Mouse (Mus musculus) hindbrain, embryonic 16.5 days (tissue): ENCODE measurements at regions not wholly inside any gene's neighbourhood (a gene's known extent, or its start where the extent isn't known, plus 50 kb on each side); places are given as distances from the start of the nearest gene placed in this dataset.

Source experiments
- ATAC-seq: fragments of 200-750 bp; cut with Nextera tagmentation; 2 replicates; pipeline ENCODE4 v1.8.0; 2017; ENCODE audit warnings: moderate TSS enrichment, moderate library complexity
- H3K27ac ChIP-seq: fragments of 300-500 bp; sonication (generic); 2 replicates; pipeline ENCODE4 v1.5.1; 2014; ENCODE audit warnings: low read depth, mild to moderate bottlenecking, control low read depth, low read length, moderate library complexity
- H3K27me3 ChIP-seq: fragments of 300-500 bp; sonication (generic); replicated peaks from 2 replicates; pipeline ENCODE4 v1.6.1; 2014; ENCODE audit warnings: low read length; ENCODE audit not compliant: control insufficient read depth, insufficient read depth
- H3K36me3 ChIP-seq: fragments of 300-500 bp; sonication (generic); 2 replicates; pipeline ENCODE4 v1.6.1; 2014; ENCODE audit warnings: mild to moderate bottlenecking, low read length, moderate library complexity, mixed read lengths; ENCODE audit not compliant: control insufficient read depth, insufficient read depth
- H3K4me1 ChIP-seq: fragments of 300-500 bp; sonication (generic); 2 replicates; pipeline ENCODE4 v1.6.1; 2014; ENCODE audit warnings: low read depth, low read length; ENCODE audit not compliant: control insufficient read depth, insufficient read depth
- H3K4me2 ChIP-seq: fragments of 300-500 bp; sonication (generic); 2 replicates; pipeline ENCODE4 v1.6.1; 2014; ENCODE audit warnings: mild to moderate bottlenecking, low read length, control low read depth, moderate library complexity
- H3K4me3 ChIP-seq: fragments of 300-500 bp; sonication (generic); 2 replicates; pipeline ENCODE4 v1.5.1; 2014; ENCODE audit warnings: mild to moderate bottlenecking, low read length, control low read depth, moderate library complexity
- H3K9ac ChIP-seq: fragments of 300-500 bp; sonication (generic); 2 replicates; pipeline ENCODE4 v1.6.1; 2014; ENCODE audit warnings: low read depth, mild to moderate bottlenecking, control low read depth, low read length, moderate library complexity
- H3K9me3 ChIP-seq: fragments of 300-500 bp; sonication (generic); 2 replicates; pipeline ENCODE4 v1.6.1; 2014; ENCODE audit warnings: mild to moderate bottlenecking, low read length, moderate library complexity; ENCODE audit not compliant: control insufficient read depth
- WGBS: fragments of 180-500 bp; shearing (Covaris S2); extraction: QIAGEN DNeasy Blood & Tissue Kit; methylation state at CpG from one replicate; pipeline ENCODE4 v1.1.7; 2014; 5-methylcytosine and 5-hydroxymethylcytosine counted together

- 86% methylated on average over 1 of the region's 1 CpGs for WGBS
- no peaks in the 10 kb centered on the region for H3K9me3 ChIP-seq
- H3K27me3 ChIP-seq: no peaks in the 10 kb centered on the region
- H3K9ac ChIP-seq: no peak overlapping the region
- H3K36me3 ChIP-seq: no peaks in the 10 kb centered on the region
- H3K27ac ChIP-seq: no peak overlapping the region
- no peak for ATAC-seq
- H3K4me2 ChIP-seq: no peak overlapping the region
- H3K4me1 ChIP-seq: no peaks in the 10 kb centered on the region
- H3K4me3 ChIP-seq: no peak overlapping the region
Observed at GRCm38 (mm10) chr4:47933526-47933925, 111.4 kb upstream of the Nr4a3 start.

DNA sequence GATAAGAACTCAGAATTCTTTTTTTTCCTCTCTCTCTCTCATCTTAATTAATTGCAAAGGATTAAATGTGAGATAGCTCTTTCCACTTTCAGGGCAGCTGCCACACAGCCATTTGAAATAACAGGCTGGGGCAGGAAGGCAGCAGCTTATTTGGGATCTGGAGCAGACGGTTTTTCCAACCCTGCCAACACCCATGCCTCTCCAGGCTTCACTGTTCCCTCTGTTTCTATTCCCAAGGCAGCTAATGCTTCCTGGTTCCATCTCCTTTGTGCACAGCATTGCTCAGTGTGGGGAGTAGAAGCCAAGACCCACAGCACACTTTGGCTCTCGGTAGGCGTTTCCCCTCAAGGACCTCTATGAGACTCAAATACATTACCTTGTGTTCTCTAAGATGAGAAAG is 109.4 kb upstream of the Nr4a3 start:
- H3K9ac ChIP-seq: no peak overlapping the region

DNA sequence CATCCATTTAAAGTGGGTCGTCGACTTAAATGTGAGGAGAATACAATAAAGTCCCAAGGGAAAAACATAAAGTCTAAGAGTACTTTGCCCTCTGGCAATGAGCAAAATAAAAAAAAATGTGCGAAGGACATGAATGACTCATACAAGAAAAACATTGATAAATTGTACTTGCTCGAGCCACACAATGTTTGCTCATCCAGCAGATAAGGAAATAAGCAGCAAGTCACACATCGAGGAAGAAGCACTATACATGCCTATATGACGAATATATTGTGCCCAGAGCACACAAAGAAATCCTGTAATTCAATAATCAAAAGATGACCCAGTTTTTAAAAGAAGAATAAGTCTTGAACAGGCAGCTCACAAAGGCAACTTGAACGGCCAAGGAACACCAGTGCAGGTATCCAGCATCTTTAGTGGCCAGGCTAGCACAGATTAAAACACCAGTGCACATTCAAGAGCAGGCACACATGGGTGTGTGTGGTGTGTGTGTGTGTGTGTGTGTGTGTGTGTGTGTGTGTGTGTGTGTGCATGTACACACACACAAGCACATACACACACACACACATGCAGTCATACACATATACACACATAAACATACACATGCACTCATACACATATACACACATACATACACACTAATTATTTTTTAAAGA is 108.4 kb upstream of the Nr4a3 start:
- H3K4me3 ChIP-seq: no peak overlapping the region
- H3K9ac ChIP-seq: no peak overlapping the region
- WGBS: 84% methylated on average over 7 of the region's 7 CpGs
- no peaks in the 10 kb centered on the region for H3K9me3 ChIP-seq
- no peaks in the 10 kb centered on the region for H3K27me3 ChIP-seq
- no peaks in the 10 kb centered on the region for H3K4me1 ChIP-seq
- no peak overlapping the region for H3K27ac ChIP-seq
- ATAC-seq: no peak
- no peak overlapping the region for H3K4me2 ChIP-seq
- no peaks in the 10 kb centered on the region for H3K36me3 ChIP-seq

More for the DNA sequence above, 109.4 kb upstream of the Nr4a3 start:
- Histone ChIP-seq H3K27ac (no peak overlapping the region), H3K4me3 (no peak overlapping the region), H3K4me2 (no peak overlapping the region), H3K36me3 (no peaks in the 10 kb centered on the region), H3K27me3 (no peaks in the 10 kb centered on the region), H3K9me3 (no peaks in the 10 kb centered on the region), H3K4me1 (no peaks in the 10 kb centered on the region)
- WGBS: 87% methylated on average over 3 of the region's 3 CpGs
- ATAC-seq: no peak

GRCm38 (mm10) chr4:47947869-47948573 is 96.9 kb upstream of the Nr4a3 start:
- no peaks in the 10 kb centered on the region for H3K9me3 ChIP-seq
- no peak overlapping the region for H3K27ac ChIP-seq
- peak overlapping the region; percentile 33 for H3K4me2 ChIP-seq
- peak overlapping the region; percentile 27; the same call in 1 of the 2 replicates for H3K9ac ChIP-seq
- no peaks in the 10 kb centered on the region for H3K36me3 ChIP-seq
- H3K4me3 ChIP-seq: no peak overlapping the region
- WGBS: 50% methylated on average over 16 of the region's 16 CpGs
- ATAC-seq: peak; percentile 54
- H3K4me1 ChIP-seq: peaks cover 6% of the 10 kb centered on the region; the same call in 1 of the 2 replicates
- H3K27me3 ChIP-seq: no peaks in the 10 kb centered on the region

GRCm38 (mm10) chr4:47948789-47949188 is 96.2 kb upstream of the Nr4a3 start:
- no peak for ATAC-seq
- peak overlapping the region; percentile 33; the same call in 1 of the 2 replicates for H3K4me2 ChIP-seq

DNA sequence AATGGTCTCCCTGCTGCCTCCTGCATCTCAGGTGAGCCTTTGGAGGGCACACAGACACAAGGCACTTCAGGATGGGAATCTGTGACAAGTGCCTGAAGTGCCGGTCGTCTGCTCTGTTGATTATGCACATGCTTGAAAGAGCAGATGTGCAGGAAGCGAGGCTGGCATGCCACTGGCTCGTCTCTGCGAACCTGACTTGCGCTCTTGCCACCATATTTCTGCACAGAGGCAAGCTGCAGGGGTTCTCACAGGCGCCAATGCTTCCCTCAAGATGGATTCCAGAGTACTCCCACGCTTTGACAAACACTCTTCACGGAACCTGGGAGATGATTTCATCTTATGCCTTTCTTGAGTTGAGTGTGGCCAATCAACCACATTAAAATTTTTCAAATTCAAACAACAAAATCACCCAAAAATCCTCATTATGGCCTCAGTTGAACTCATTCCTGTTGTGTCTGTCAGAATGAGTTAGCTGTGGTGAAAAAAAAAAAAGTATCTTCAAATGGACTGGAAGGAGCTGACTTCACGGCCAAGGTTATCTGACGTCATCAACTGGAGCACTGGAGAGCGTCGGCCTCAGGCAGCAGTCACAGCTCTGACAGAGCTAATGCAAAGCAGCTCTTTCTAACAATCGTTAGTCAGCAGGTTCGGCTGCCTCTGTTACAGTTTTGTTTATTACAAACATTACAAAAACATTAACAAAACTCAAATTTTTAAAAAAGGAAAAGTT is 90.2 kb upstream of the Nr4a3 start:
- no peak overlapping the region for H3K9ac ChIP-seq
- WGBS: 79% methylated on average over 15 of the region's 15 CpGs
- H3K4me2 ChIP-seq: no peak overlapping the region
- no peaks in the 10 kb centered on the region for H3K27me3 ChIP-seq
- ATAC-seq: no peak
- H3K9me3 ChIP-seq: no peaks in the 10 kb centered on the region
- H3K4me3 ChIP-seq: no peak overlapping the region
- H3K4me1 ChIP-seq: no peaks in the 10 kb centered on the region
- no peak overlapping the region for H3K27ac ChIP-seq
- no peaks in the 10 kb centered on the region for H3K36me3 ChIP-seq

More at GRCm38 (mm10) chr4:47948789-47949188, 96.2 kb upstream of the Nr4a3 start:
- Histone ChIP-seq H3K27me3 (no peaks in the 10 kb centered on the region), H3K27ac (peak overlapping the region; percentile 56; the same call in 1 of the 2 replicates), H3K4me3 (no peak overlapping the region), H3K4me1 (peaks cover 6% of the 10 kb centered on the region; the same call in 1 of the 2 replicates), H3K9ac (no peak overlapping the region), H3K9me3 (no peaks in the 10 kb centered on the region), H3K36me3 (no peaks in the 10 kb centered on the region)
- WGBS: 53% methylated on average over 8 of the region's 8 CpGs

GRCm38 (mm10) chr4:47964630-47965029 is 80.3 kb upstream of the Nr4a3 start:
- no peak overlapping the region for H3K27ac ChIP-seq
- no peaks in the 10 kb centered on the region for H3K27me3 ChIP-seq
- H3K4me3 ChIP-seq: no peak overlapping the region
- no peaks in the 10 kb centered on the region for H3K36me3 ChIP-seq
- WGBS: 78% methylated on average over 4 of the region's 4 CpGs
- H3K9ac ChIP-seq: no peak overlapping the region
- H3K9me3 ChIP-seq: no peaks in the 10 kb centered on the region
- no peaks in the 10 kb centered on the region for H3K4me1 ChIP-seq
- H3K4me2 ChIP-seq: no peak overlapping the region
- ATAC-seq: no peak

DNA sequence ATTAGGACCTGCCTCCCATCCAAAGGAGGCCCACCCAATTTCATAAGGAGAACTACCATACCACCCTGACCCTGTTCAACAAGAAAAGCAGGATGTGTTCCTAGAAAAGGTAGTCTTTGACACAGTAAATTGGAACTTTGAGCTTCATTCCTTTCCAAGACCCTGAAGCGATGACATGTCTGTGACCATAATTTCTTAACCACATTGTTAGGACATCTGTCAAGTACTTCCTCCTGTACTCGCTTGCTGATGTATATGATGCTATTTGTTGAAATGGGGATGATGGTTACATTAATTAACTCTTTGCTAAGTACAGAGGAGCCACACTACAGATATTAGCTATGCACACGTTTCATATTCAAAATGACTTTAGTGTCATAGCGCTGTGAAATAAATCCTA is 73.1 kb upstream of the Nr4a3 start:
- Histone ChIP-seq H3K9ac (no peak overlapping the region), H3K27ac (no peak overlapping the region), H3K4me2 (no peak overlapping the region), H3K4me1 (no peaks in the 10 kb centered on the region), H3K9me3 (no peaks in the 10 kb centered on the region), H3K27me3 (no peaks in the 10 kb centered on the region), H3K4me3 (no peak overlapping the region), H3K36me3 (no peaks in the 10 kb centered on the region)
- ATAC-seq: no peak
- WGBS: 91% methylated on average over 4 of the region's 4 CpGs
